Mouse (Mus musculus): Measurements from ENCODE around the gene Fam196b. TPM values are rescaled to one million over a fixed set of nuclear protein-coding genes. Genes with fewer than 3 reads are reported as not detected.

The Fam196b gene
- polyA plus RNA-seq, 1 experiment, result 0.06 TPM

- 80% methylated on average over 8 of the region's 8 CpGs for WGBS
- H3K4me1 ChIP-seq (ENCODE audit: control insufficient read depth, insufficient read depth, low read length), result no peaks in the 10 kb centered on the region
- DNase-seq, result no peak
- TF ChIP-seq CTCF (IDR thresholded peaks at IDR 0.05; ENCODE audit: insufficient read depth, low read length), result no peak
- no peak for TF ChIP-seq POLR2A (IDR thresholded peaks at IDR 0.05; ENCODE audit: borderline replicate concordance, extremely low read depth, low read depth, low read length)
- H3K4me3 ChIP-seq (replicated peaks; ENCODE audit: extremely low read depth, low read depth, low read length), result no peak overlapping the region
These were observed 2.4 kb downstream of the Fam196b start for GRCm38 (mm10) chr11:34317001-34317400.

- no peak for DNase-seq
- Histone ChIP-seq H3K4me1 (ENCODE audit: control insufficient read depth, insufficient read depth, low read length) (no peaks in the 10 kb centered on the region), H3K4me3 (replicated peaks; ENCODE audit: extremely low read depth, low read depth, low read length) (no peak overlapping the region)
- no peak for TF ChIP-seq CTCF (IDR thresholded peaks at IDR 0.05; ENCODE audit: insufficient read depth, low read length)
- no peak for TF ChIP-seq POLR2A (IDR thresholded peaks at IDR 0.05; ENCODE audit: borderline replicate concordance, extremely low read depth, low read depth, low read length)
- WGBS, result 41% methylated on average over 1 of the region's 1 CpGs
These were observed 4.7 kb downstream of the Fam196b start for GRCm38 (mm10) chr11:34319282-34319681.

GRCm38 (mm10) chr11:34323664-34324063 is 9.0 kb downstream of the Fam196b start:
- WGBS, result 67% methylated on average over 8 of the region's 8 CpGs
- DNase-seq, result no peak
- Histone ChIP-seq H3K4me3 (replicated peaks; ENCODE audit: extremely low read depth, low read depth, low read length) (no peak overlapping the region), H3K4me1 (ENCODE audit: control insufficient read depth, insufficient read depth, low read length) (no peaks in the 10 kb centered on the region)
- TF ChIP-seq CTCF (IDR thresholded peaks at IDR 0.05; ENCODE audit: insufficient read depth, low read length) (no peak), POLR2A (IDR thresholded peaks at IDR 0.05; ENCODE audit: borderline replicate concordance, extremely low read depth, low read depth, low read length) (no peak)

- WGBS, result 53% methylated on average over 7 of the region's 7 CpGs
- H3K4me1 ChIP-seq (ENCODE audit: control insufficient read depth, insufficient read depth, low read length), result no peaks in the 10 kb centered on the region
- no peak for DNase-seq
- H3K4me3 ChIP-seq (replicated peaks; ENCODE audit: extremely low read depth, low read depth, low read length), result no peak overlapping the region
- TF ChIP-seq POLR2A (IDR thresholded peaks at IDR 0.05; ENCODE audit: borderline replicate concordance, extremely low read depth, low read depth, low read length), result no peak
- no peak for TF ChIP-seq CTCF (IDR thresholded peaks at IDR 0.05; ENCODE audit: insufficient read depth, low read length)
These were observed 17.9 kb downstream of the Fam196b start for GRCm38 (mm10) chr11:34332344-34333031.

- Histone ChIP-seq H3K4me1 (ENCODE audit: control insufficient read depth, insufficient read depth, low read length) (no peaks in the 10 kb centered on the region), H3K4me3 (replicated peaks; ENCODE audit: extremely low read depth, low read depth, low read length) (no peak overlapping the region)
- TF ChIP-seq CTCF (IDR thresholded peaks at IDR 0.05; ENCODE audit: insufficient read depth, low read length), result no peak
- no peak for TF ChIP-seq POLR2A (IDR thresholded peaks at IDR 0.05; ENCODE audit: borderline replicate concordance, extremely low read depth, low read depth, low read length)
- 74% methylated on average over 1 of the region's 1 CpGs for WGBS
- no peak for DNase-seq
These were observed 23.3 kb downstream of the Fam196b start for GRCm38 (mm10) chr11:34337907-34338306.

- no peaks in the 10 kb centered on the region for H3K4me1 ChIP-seq (ENCODE audit: control insufficient read depth, insufficient read depth, low read length)
- TF ChIP-seq POLR2A (IDR thresholded peaks at IDR 0.05; ENCODE audit: borderline replicate concordance, extremely low read depth, low read depth, low read length) (no peak), CTCF (IDR thresholded peaks at IDR 0.05; ENCODE audit: insufficient read depth, low read length) (no peak)
- 70% methylated on average over 5 of the region's 5 CpGs for WGBS
These were observed 25.1 kb downstream of the Fam196b start for GRCm38 (mm10) chr11:34339693-34340092.

GRCm38 (mm10) chr11:34343742-34344307 is 29.2 kb downstream of the Fam196b start:
- no peaks in the 10 kb centered on the region for H3K4me1 ChIP-seq (ENCODE audit: control insufficient read depth, insufficient read depth, low read length)
- H3K4me3 ChIP-seq (replicated peaks; ENCODE audit: extremely low read depth, low read depth, low read length), result no peak overlapping the region
- 52% methylated on average over 4 of the region's 4 CpGs for WGBS
- DNase-seq, result no peak
- TF ChIP-seq CTCF (IDR thresholded peaks at IDR 0.05; ENCODE audit: insufficient read depth, low read length) (no peak), POLR2A (IDR thresholded peaks at IDR 0.05; ENCODE audit: borderline replicate concordance, extremely low read depth, low read depth, low read length) (no peak)

More at GRCm38 (mm10) chr11:34339693-34340092, 25.1 kb downstream of the Fam196b start:
- no peak for DNase-seq
- no peak overlapping the region for H3K4me3 ChIP-seq (replicated peaks; ENCODE audit: extremely low read depth, low read depth, low read length)

- WGBS, result 75% methylated on average over 5 of the region's 5 CpGs
- no peak for DNase-seq
- H3K4me3 ChIP-seq (replicated peaks; ENCODE audit: extremely low read depth, low read depth, low read length), result no peak overlapping the region
- H3K4me1 ChIP-seq (ENCODE audit: control insufficient read depth, insufficient read depth, low read length), result no peaks in the 10 kb centered on the region
- TF ChIP-seq CTCF (IDR thresholded peaks at IDR 0.05; ENCODE audit: insufficient read depth, low read length) (no peak), POLR2A (IDR thresholded peaks at IDR 0.05; ENCODE audit: borderline replicate concordance, extremely low read depth, low read depth, low read length) (no peak)
These were observed 29.7 kb downstream of the Fam196b start for GRCm38 (mm10) chr11:34344310-34344709.

- Histone ChIP-seq H3K4me1 (ENCODE audit: control insufficient read depth, insufficient read depth, low read length) (no peaks in the 10 kb centered on the region), H3K4me3 (replicated peaks; ENCODE audit: extremely low read depth, low read depth, low read length) (no peak overlapping the region)
- WGBS, result 24% methylated on average over 4 of the region's 4 CpGs
- no peak for DNase-seq
- TF ChIP-seq CTCF (IDR thresholded peaks at IDR 0.05; ENCODE audit: insufficient read depth, low read length), result no peak
- TF ChIP-seq POLR2A (IDR thresholded peaks at IDR 0.05; ENCODE audit: borderline replicate concordance, extremely low read depth, low read depth, low read length), result no peak
These were observed 33.8 kb downstream of the Fam196b start for GRCm38 (mm10) chr11:34348287-34348918.
